Mouse (Mus musculus) cerebellum, adult 18-20 months (tissue): ENCODE measurements around the gene Hmgn2.
A peak's percentile ranks its signal among the peaks of the same experiment; 100 is the strongest.

Experiments used
- DNase-seq, 2 experiments: peaks; one replicate each; pipeline ENCODE4 v3.0.0; 2021

Gene Hmgn2

DNA sequence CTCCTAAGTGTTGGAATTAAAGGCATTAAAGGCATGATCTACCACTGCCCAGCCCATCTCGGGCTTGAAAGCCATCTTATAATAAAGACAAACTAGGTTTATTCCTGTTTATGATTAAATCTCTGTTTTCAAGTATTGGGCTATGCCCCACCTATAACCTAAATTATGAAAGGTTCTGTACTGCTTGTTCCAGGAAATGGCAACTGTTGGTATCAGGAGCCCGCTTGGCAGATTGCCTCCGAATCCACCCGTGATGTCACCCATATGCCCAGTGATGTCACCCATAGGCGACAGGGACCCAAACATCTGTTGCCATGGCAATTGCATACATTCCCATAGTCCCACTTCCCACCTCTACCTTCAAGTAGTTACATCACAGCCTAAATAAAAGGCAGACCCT is 44.7 kb downstream of the Hmgn2 start:
- DNase-seq: no peak

DNA sequence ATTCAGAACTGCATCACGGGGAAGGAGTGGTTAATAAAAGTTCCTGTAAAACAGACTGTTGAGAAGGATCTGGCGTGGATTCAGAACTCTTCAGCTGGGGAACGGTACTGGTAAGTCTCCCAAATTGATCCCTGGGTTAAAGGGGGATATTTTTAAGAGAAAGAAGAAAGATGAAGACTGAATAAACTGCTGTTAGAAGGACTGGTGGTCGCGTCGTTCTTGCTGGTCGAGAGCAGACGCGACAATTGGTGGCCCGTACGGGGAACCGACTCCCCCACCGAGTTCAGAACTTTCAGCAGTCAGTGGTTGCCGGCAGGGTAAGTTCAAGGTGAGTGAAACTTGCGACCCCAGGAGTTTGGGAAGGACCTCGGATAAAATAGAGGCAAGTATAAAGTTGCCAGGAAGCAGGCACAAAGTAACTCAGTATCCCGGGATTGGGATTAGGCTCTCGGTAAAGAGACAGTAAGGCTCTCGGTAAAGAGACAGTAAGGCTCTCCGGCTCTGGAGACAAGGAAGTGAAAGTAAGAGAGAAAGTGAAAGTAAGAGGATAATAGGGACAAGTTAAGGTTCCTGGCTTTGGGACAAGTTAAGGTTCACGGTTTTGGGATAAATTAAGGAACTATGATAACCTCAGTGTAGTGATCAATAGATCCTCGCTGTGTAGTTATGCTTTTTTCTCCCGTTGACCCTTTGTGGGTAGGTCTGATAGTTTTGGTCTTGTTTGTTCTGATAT is 50.2 kb downstream of the Hmgn2 start:
- DNase-seq: peak in 1 of 2 experiments; percentile 32
